Mouse (Mus musculus) ZHBTc4 (cell line): Measurements from ENCODE around the gene Pkm.

ENCODE experiments used
- DNase-seq: peaks from one replicate; pipeline ENCODE4 v3.0.0-alpha.2; 2011; ENCODE audit warnings: low read depth, low spot score

Pkm gene

GRCm38 (mm10) chr9:59655958-59656634 lies at the start of gene Pkm:
Gene Pkm, plus strand, starts transcription at chr9:59656368.
- DNase-seq, result peak; percentile 100

GRCm38 (mm10) chr9:59610950-59611349 lies 45.2 kb upstream of the Pkm start:
- no peak for DNase-seq

- DNase-seq, result no peak
Observed at GRCm38 (mm10) chr9:59615797-59616196, 40.4 kb upstream of the Pkm start.

GRCm38 (mm10) chr9:59616622-59617306 lies 39.4 kb upstream of the Pkm start, which contains the start of gene Parp6:
Gene Parp6, plus strand, starts transcription at chr9:59617284.
- peak; percentile 99 for DNase-seq

- no peak for DNase-seq
Observed at GRCm38 (mm10) chr9:59617307-59617973, 38.7 kb upstream of the Pkm start.

- no peak for DNase-seq
Observed at GRCm38 (mm10) chr9:59638372-59638771, 17.8 kb upstream of the Pkm start.

GRCm38 (mm10) chr9:59639936-59640335 lies 16.2 kb upstream of the Pkm start:
- no peak for DNase-seq

GRCm38 (mm10) chr9:59641320-59641719 lies 14.8 kb upstream of the Pkm start:
- DNase-seq, result no peak

- DNase-seq, result no peak
Observed at GRCm38 (mm10) chr9:59649911-59650310, 6.3 kb upstream of the Pkm start.

- DNase-seq, result peak; percentile 79
Observed at GRCm38 (mm10) chr9:59653371-59653770, 2.8 kb upstream of the Pkm start.

- DNase-seq, result no peak
Observed at GRCm38 (mm10) chr9:59654450-59654983, 1.7 kb upstream of the Pkm start.

GRCm38 (mm10) chr9:59656635-59657617 lies 758 bp downstream of the Pkm start:
- peak; percentile 97 for DNase-seq

GRCm38 (mm10) chr9:59658146-59658545 lies 2.0 kb downstream of the Pkm start:
- peak; percentile 18 for DNase-seq

GRCm38 (mm10) chr9:59659036-59660026 lies 3.2 kb downstream of the Pkm start:
- DNase-seq, result peak; percentile 98

- peak; percentile 21 for DNase-seq
Observed at GRCm38 (mm10) chr9:59660421-59660820, 4.3 kb downstream of the Pkm start.

GRCm38 (mm10) chr9:59661298-59661975 lies 5.3 kb downstream of the Pkm start:
- DNase-seq, result peak; percentile 16

GRCm38 (mm10) chr9:59663226-59663625 lies 7.1 kb downstream of the Pkm start:
- no peak for DNase-seq

GRCm38 (mm10) chr9:59663957-59664356 lies 7.8 kb downstream of the Pkm start:
- DNase-seq, result peak; percentile 6

GRCm38 (mm10) chr9:59664664-59665256 lies 8.6 kb downstream of the Pkm start:
- peak; percentile 20 for DNase-seq
